Mouse (Mus musculus): ENCODE measurements around the gene Psmg3. TPM values are rescaled to one million over a fixed set of nuclear protein-coding genes. Genes with fewer than 3 reads are reported as not detected.

Gene Psmg3
- polyA plus RNA-seq, 1 experiment from 2014 or later: 33.2 TPM

DNA sequence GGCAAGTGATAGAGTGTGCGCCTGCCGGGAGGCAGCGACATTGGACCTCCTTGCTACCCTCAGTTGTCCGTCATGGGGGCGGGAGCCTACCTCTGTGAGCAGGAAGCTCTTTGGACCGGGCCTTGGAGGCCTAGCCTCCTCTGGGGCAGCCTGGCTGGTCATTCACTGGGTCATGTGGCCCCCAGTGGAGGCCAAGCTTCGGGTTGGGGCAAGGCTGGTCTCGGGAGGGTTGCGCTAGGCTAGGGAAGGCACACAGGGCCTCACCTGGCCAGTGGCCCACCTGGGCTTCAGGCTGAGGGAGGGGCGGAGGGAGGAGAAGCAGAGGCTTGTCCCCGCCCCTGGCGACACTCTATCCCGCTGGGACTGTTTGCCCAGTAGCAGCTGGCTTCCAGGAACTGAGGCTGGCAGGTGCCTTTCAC lies 12.7 kb downstream of the Psmg3 start:
- no peaks in the 10 kb centered on the region for H3K36me3 ChIP-seq
- 0 out of 2 replicates have a peak, but pooled peaks have one; percentile 9 for ATAC-seq (replicated peaks; ENCODE audit: insufficient number of reproducible peaks, insufficient read depth, low FRiP score, low read depth)
- H3K4me2 ChIP-seq: no peak overlapping the region
- no peak overlapping the region; the same call in 1 of the 2 replicates for H3K4me3 ChIP-seq
- H3K27ac ChIP-seq: no peak overlapping the region
- H3K9me3 ChIP-seq (replicated peaks): no peaks in the 10 kb centered on the region
- H3K27me3 ChIP-seq: peaks cover 25% of the 10 kb centered on the region
- H3K4me1 ChIP-seq (replicated peaks): peaks cover 6% of the 10 kb centered on the region; the same call in 1 of the 2 replicates
- no peak overlapping the region for H3K9ac ChIP-seq
- WGBS: 19% methylated on average over 13 of the region's 13 CpGs

DNA sequence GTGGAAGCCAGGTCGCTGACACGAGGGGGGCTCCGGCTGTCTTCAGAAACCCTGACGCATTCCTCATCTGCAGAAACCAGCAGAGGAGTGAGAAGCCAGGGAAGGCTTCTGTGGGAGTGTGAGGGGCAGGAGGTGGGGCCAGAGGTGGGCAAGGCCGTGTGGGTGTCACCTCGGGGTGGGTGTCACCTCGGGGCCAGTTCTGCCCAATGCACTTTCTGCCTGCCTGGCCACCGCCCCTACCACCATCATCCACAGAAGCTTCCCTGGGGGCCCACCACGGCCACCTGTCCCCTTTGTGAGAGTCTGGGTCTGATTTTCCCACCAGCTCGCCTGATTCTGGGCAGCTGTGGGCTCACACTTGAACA lies 13.6 kb downstream of the Psmg3 start:
- no peaks in the 10 kb centered on the region for H3K36me3 ChIP-seq
- no peak overlapping the region for H3K9ac ChIP-seq
- WGBS: 34% methylated on average over 10 of the region's 10 CpGs
- H3K27me3 ChIP-seq: peaks cover 25% of the 10 kb centered on the region
- H3K4me1 ChIP-seq (replicated peaks): peaks cover 6% of the 10 kb centered on the region; the same call in 1 of the 2 replicates
- no peaks in the 10 kb centered on the region for H3K9me3 ChIP-seq (replicated peaks)
- no peak overlapping the region for H3K4me2 ChIP-seq
- ATAC-seq (replicated peaks; ENCODE audit: insufficient number of reproducible peaks, insufficient read depth, low FRiP score, low read depth): no peak
- H3K27ac ChIP-seq: no peak overlapping the region
- no peak overlapping the region for H3K4me3 ChIP-seq

DNA sequence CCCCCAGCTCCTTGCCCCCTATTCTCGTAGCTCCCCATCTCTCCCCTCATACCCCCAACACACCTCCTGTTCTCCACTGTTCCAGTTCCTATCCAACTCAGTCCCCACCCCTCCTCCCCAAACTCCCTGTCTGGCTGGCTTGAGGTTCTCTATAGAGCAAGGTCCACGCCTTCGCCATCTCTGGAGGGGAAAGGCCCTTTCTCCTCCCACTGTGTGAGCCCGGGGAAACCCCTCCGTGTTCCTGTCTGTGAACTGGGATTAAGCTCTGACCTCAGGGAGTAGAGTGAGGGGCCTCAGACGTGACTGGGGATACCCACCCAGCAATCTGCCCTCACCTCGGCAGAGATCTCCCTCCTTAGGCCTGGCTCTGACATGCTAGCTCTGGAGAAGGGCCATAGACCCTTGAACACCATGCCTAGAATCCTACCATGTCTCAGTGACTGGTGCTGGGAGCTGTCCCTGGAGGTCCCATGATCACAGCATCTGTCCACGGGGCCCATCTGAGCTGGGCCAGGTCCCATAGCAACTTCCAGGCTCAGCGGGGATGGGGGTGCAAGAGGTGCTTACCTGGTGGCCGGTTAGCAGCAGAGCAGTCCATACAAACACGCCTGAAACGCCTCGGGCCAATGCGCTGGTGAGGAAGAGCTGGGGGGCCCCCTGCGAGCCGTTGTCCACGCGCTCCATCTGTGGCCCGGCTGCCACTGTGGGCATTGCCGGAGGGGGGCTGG lies 14.1 kb downstream of the Psmg3 start:
- Histone ChIP-seq H3K9ac (no peak overlapping the region), H3K4me2 (no peak overlapping the region), H3K27ac (no peak overlapping the region), H3K4me3 (no peak overlapping the region), H3K4me1 (replicated peaks) (peaks cover 6% of the 10 kb centered on the region; the same call in 1 of the 2 replicates), H3K27me3 (peaks cover 25% of the 10 kb centered on the region), H3K36me3 (no peaks in the 10 kb centered on the region), H3K9me3 (replicated peaks) (no peaks in the 10 kb centered on the region)
- WGBS: 62% methylated on average over 20 of the region's 20 CpGs
- ATAC-seq (replicated peaks; ENCODE audit: insufficient number of reproducible peaks, insufficient read depth, low FRiP score, low read depth): no peak

DNA sequence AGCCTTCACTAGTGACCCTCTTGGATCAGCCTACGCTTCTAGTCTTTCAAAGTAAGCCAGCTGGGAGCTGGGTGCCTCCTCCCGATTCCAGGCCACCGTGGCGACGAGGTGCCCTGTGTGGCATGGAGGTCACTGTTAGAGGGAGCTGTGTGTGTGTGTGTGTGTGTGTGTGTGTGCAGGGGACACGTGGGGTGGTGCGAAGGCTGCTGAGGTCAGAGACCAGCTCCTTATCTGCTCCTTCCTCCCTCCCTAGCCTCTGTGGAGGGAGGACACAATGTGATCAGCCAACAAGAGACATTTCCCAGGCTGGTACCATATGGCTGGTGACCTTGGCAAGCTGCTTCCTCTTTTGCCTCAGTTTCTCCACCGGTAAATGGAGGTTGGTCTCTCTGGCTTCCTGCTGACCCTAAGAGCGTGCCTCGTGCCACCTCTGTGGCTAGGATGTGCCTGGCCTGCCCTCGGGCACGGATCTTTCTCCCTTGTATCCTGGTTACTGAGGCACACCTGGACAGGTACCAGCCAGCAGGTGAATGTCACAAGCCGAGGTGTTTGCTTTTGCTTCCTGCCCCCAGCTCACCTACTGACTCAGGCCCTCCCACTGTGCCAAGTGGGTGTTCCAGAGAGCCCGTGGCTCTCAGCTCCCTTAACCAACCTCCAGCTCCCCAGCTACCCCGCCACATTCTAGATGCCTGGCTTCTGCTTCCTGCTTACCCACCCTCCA lies 14.8 kb downstream of the Psmg3 start:
- H3K36me3 ChIP-seq: no peaks in the 10 kb centered on the region
- 59% methylated on average over 15 of the region's 15 CpGs for WGBS
- H3K27ac ChIP-seq: no peak overlapping the region
- peaks cover 6% of the 10 kb centered on the region; the same call in 1 of the 2 replicates for H3K4me1 ChIP-seq (replicated peaks)
- H3K4me2 ChIP-seq: no peak overlapping the region
- ATAC-seq (replicated peaks; ENCODE audit: insufficient number of reproducible peaks, insufficient read depth, low FRiP score, low read depth): no peak
- no peaks in the 10 kb centered on the region for H3K9me3 ChIP-seq (replicated peaks)
- no peak overlapping the region for H3K4me3 ChIP-seq
- H3K27me3 ChIP-seq: peaks cover 25% of the 10 kb centered on the region
- no peak overlapping the region for H3K9ac ChIP-seq

DNA sequence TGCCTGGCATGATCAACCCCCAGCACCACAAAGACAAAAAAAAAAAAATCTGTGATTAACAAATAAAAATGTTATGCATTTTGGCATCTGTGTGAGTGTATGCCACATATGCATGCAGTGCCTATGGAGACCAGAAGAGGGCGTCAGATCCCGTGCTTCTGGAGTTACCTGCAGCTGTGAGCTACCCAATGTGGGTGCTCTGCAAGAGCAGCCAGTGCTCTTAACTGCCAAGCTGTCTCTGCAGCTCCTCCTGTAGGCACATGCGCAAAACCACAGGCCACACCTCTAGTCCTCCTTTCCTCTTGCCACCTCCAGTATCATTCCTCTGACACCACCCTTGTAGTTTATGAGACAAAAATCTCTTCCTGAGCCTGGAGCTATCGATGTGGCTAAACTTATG lies 17.3 kb downstream of the Psmg3 start:
- Histone ChIP-seq H3K27me3 (peaks cover 18% of the 10 kb centered on the region), H3K27ac (no peak overlapping the region), H3K4me1 (replicated peaks) (peaks cover 4% of the 10 kb centered on the region), H3K36me3 (no peaks in the 10 kb centered on the region), H3K4me3 (no peak overlapping the region), H3K9me3 (replicated peaks) (no peaks in the 10 kb centered on the region), H3K9ac (no peak overlapping the region), H3K4me2 (no peak overlapping the region)
- no peak for ATAC-seq (replicated peaks; ENCODE audit: insufficient number of reproducible peaks, insufficient read depth, low FRiP score, low read depth)
- 54% methylated on average over 4 of the region's 4 CpGs for WGBS

DNA sequence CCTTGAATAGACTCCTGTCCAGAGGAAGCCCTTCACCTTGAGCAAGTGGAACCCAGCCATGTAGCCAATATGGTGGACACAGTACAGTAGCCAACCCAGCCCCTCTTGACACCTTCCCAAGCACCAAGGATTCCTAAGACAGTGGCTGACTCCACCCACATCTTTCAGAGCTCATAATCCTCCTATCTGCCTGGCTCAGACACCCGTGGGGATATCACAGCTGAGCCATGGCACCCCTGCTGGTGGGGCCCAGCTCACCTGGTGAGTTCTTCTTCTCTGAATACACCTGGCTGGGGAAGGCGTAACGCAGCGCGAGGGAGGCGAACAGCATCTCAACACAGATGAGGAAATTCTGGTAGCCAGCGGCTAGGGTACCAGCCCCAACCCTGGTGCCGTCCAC lies 20.8 kb downstream of the Psmg3 start:
- no peaks in the 10 kb centered on the region for H3K27me3 ChIP-seq
- H3K9me3 ChIP-seq (replicated peaks): no peaks in the 10 kb centered on the region
- H3K4me3 ChIP-seq: no peak overlapping the region
- no peak overlapping the region for H3K9ac ChIP-seq
- WGBS: 87% methylated on average over 8 of the region's 8 CpGs
- no peak for ATAC-seq (replicated peaks; ENCODE audit: insufficient number of reproducible peaks, insufficient read depth, low FRiP score, low read depth)
- no peak overlapping the region for H3K4me2 ChIP-seq
- H3K4me1 ChIP-seq (replicated peaks): peaks cover 23% of the 10 kb centered on the region
- peaks cover 13% of the 10 kb centered on the region for H3K36me3 ChIP-seq
- no peak overlapping the region for H3K27ac ChIP-seq

DNA sequence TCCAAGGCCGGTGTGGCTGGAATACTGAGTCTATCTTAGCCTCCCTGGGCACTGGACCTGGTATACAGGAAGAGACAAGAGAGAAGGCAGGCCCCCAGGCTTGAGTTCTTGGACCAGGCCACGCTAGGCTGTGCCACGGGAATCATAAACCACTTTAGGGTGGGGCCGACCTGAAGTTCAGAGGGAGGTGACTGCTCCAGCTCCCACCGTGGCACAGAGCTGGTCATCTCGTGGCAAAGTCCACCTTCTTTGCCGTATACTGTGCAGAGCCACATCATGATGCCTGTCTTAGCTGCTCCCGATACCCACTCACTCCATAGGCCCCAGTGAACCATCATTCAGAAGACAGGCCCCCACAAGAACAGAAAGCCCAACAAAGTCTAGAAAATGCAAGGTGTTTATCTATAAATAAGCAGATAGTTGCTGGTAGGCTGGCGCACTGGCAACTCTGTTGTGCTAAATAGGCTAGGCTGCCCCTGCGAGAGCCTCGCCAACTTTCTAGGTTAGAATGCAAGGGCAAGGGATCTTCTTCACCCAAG lies 22.0 kb downstream of the Psmg3 start:
- 65% methylated on average over 11 of the region's 11 CpGs for WGBS
- no peak overlapping the region for H3K4me3 ChIP-seq
- H3K4me1 ChIP-seq (replicated peaks): peaks cover 30% of the 10 kb centered on the region
- no peak for ATAC-seq (replicated peaks; ENCODE audit: insufficient number of reproducible peaks, insufficient read depth, low FRiP score, low read depth)
- peaks cover 26% of the 10 kb centered on the region for H3K36me3 ChIP-seq
- no peak overlapping the region for H3K4me2 ChIP-seq
- H3K9me3 ChIP-seq (replicated peaks): no peaks in the 10 kb centered on the region
- no peak overlapping the region for H3K9ac ChIP-seq
- no peaks in the 10 kb centered on the region for H3K27me3 ChIP-seq
- H3K27ac ChIP-seq: peak overlapping the region; percentile 66

DNA sequence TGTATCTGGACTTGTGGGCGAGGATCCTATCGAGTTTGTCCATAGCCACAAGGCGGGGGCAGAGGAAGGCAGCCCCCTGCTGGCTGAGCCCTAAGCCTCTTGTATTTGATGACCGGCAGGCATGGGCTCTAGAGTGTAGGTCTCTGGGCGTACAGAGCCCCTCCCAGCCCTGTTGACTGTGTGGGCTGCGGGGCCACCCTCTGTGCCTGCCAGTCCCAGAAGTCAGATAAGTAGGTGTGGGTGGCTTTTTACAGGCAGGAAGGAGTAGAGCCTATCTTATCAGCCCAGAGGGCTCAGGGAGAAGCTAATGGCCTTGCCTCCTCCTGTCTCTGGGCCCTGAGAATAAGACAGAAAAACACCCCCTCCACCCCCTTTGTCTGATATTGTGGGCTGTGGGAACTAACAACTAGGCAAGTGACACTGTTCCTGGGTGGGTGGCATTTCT lies 22.6 kb downstream of the Psmg3 start:
- 3% methylated on average over 6 of the region's 6 CpGs for WGBS
- peak; percentile 71 for ATAC-seq (replicated peaks; ENCODE audit: insufficient number of reproducible peaks, insufficient read depth, low FRiP score, low read depth)
- peaks cover 31% of the 10 kb centered on the region for H3K36me3 ChIP-seq
- H3K27me3 ChIP-seq: no peaks in the 10 kb centered on the region
- H3K4me3 ChIP-seq: no peak overlapping the region
- H3K4me1 ChIP-seq (replicated peaks): peaks cover 33% of the 10 kb centered on the region
- H3K9me3 ChIP-seq (replicated peaks): no peaks in the 10 kb centered on the region
- no peak overlapping the region for H3K9ac ChIP-seq
- H3K4me2 ChIP-seq: peak overlapping the region; percentile 20
- H3K27ac ChIP-seq: peak overlapping the region; percentile 66

DNA sequence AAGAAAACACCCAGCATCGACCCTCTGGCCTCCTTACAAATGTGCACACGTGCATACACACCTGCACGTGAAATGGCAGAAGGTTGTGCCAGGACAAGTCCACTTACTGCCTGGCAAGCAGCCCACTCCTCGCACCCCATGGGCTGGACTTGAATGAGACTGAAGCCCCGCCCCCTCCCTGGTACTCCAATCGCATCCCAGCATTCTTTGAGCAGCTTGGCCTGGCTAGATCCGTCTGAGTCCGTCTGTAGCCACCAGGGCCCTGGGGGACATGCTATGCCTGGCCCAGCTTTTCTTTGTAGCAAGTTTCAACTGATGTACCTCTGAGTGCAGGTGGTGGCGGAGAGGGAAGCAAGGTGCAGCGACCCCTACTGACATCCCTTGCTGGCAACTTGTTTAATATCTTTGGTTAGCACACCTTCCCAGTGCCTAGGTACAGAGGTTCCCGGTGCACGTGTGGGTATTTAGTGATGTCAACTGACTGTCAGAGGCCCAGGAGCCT lies 23.0 kb downstream of the Psmg3 start:
- peak; percentile 63 for ATAC-seq (replicated peaks; ENCODE audit: insufficient number of reproducible peaks, insufficient read depth, low FRiP score, low read depth)
- H3K4me2 ChIP-seq: peak overlapping the region; percentile 20
- H3K4me3 ChIP-seq: no peak overlapping the region
- H3K9ac ChIP-seq: no peak overlapping the region
- H3K27ac ChIP-seq: peak overlapping the region; percentile 66
- no peaks in the 10 kb centered on the region for H3K9me3 ChIP-seq (replicated peaks)
- peaks cover 38% of the 10 kb centered on the region for H3K4me1 ChIP-seq (replicated peaks)
- H3K27me3 ChIP-seq: no peaks in the 10 kb centered on the region
- peaks cover 33% of the 10 kb centered on the region for H3K36me3 ChIP-seq
- 8% methylated on average over 12 of the region's 12 CpGs for WGBS

DNA sequence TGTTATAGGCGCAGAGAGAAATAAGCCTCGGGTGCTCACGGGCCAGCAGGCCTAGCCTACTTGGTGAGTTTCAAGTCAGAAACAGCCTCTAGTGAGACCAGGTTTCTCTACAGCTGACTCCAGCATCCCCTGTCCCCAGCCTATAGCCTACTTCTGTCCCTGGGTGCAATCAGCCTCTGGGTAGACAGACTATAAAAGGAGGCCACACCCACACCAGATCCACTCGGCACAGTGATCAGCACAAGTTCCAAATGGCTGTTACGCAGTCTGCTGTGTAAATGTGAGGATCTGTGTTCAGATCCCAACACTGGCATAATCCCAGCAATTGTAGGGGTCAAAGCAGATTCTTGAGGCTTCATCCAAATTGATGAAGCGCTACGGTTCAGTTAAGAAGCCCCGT lies 23.5 kb downstream of the Psmg3 start:
- H3K27me3 ChIP-seq: no peaks in the 10 kb centered on the region
- no peaks in the 10 kb centered on the region for H3K9me3 ChIP-seq (replicated peaks)
- H3K27ac ChIP-seq: peak overlapping the region; percentile 66
- peaks cover 43% of the 10 kb centered on the region for H3K4me1 ChIP-seq (replicated peaks)
- peak overlapping the region; percentile 20; the same call in 1 of the 2 replicates for H3K4me2 ChIP-seq
- H3K9ac ChIP-seq: no peak overlapping the region
- WGBS: 77% methylated on average over 8 of the region's 8 CpGs
- H3K4me3 ChIP-seq: no peak overlapping the region
- no peak for ATAC-seq (replicated peaks; ENCODE audit: insufficient number of reproducible peaks, insufficient read depth, low FRiP score, low read depth)
- peaks cover 33% of the 10 kb centered on the region for H3K36me3 ChIP-seq

DNA sequence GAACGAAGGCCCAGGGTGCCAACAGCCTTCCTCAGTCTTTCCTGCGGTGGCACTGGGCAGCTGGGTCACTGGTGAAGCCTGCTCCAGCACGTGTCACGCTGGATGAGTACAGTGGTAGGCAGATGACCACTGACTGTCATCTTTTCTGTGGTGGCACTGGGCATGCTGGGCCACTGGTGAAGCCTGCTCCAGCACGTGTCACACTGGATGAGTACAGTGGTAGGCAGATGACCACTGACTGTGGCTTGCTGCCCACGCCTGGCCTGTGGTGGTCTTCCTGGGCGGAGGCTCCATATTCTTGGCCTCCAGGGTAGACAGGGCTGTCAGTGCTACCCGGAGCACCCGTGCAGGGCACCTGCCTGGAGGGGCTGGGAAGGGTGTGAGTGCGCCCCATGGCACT lies 24.8 kb downstream of the Psmg3 start:
- Histone ChIP-seq H3K4me2 (no peak overlapping the region), H3K27ac (no peak overlapping the region), H3K4me3 (no peak overlapping the region), H3K9me3 (replicated peaks) (no peaks in the 10 kb centered on the region), H3K9ac (no peak overlapping the region), H3K4me1 (replicated peaks) (peaks cover 55% of the 10 kb centered on the region), H3K27me3 (no peaks in the 10 kb centered on the region), H3K36me3 (peaks cover 33% of the 10 kb centered on the region)
- WGBS: 93% methylated on average over 10 of the region's 10 CpGs
- no peak for ATAC-seq (replicated peaks; ENCODE audit: insufficient number of reproducible peaks, insufficient read depth, low FRiP score, low read depth)

Measured in heart, embryonic 15.5 days (tissue).